Mouse (Mus musculus): ENCODE data around the gene Aasdh.
"Not testable (repeated sequence)": the region's sequence is repeated elsewhere in the genome, so short reads cannot be mapped to it uniquely, and the experiment has no call there.

Aasdh gene

GRCm38 (mm10) chr5:76905405-76906154, at the start of gene Aasdh:
TSS of gene Aasdh (minus strand) at chr5:76905514.
- DNase-seq, result peak; percentile 93 to 97

GRCm38 (mm10) chr5:76954271-76954900, 49.1 kb upstream of the Aasdh start:
- no peak for DNase-seq

GRCm38 (mm10) chr5:76953794-76954193, 48.5 kb upstream of the Aasdh start:
- no peak for DNase-seq

GRCm38 (mm10) chr5:76952112-76953040, 47.1 kb upstream of the Aasdh start:
- no peak for DNase-seq

- DNase-seq, result peak; percentile 96 to 99
Observed at GRCm38 (mm10) chr5:76951106-76952027, 46.1 kb upstream of the Aasdh start, which contains the start of the genes Paics and Ppat. TSS of gene Paics (plus strand) at chr5:76951307. TSS of gene Ppat (minus strand) at chr5:76951578.

GRCm38 (mm10) chr5:76950343-76951105, 45.2 kb upstream of the Aasdh start:
- peak in 1 of 2 experiments; percentile 30 for DNase-seq

GRCm38 (mm10) chr5:76947758-76948157, 42.4 kb upstream of the Aasdh start:
- DNase-seq, result no peak

GRCm38 (mm10) chr5:76947142-76947541, 41.8 kb upstream of the Aasdh start:
- DNase-seq, result no peak

GRCm38 (mm10) chr5:76945678-76946033, 40.3 kb upstream of the Aasdh start:
- no peak for DNase-seq

- DNase-seq, result no peak
Observed at GRCm38 (mm10) chr5:76944965-76945677, 39.8 kb upstream of the Aasdh start.

- DNase-seq, result no peak
Observed at GRCm38 (mm10) chr5:76942505-76942904, 37.2 kb upstream of the Aasdh start.

- DNase-seq, result no peak
Observed at GRCm38 (mm10) chr5:76941975-76942374, 36.7 kb upstream of the Aasdh start.

GRCm38 (mm10) chr5:76939717-76940116, 34.4 kb upstream of the Aasdh start:
- no peak for DNase-seq

- DNase-seq, result no peak
Observed at GRCm38 (mm10) chr5:76929180-76929877, 24.0 kb upstream of the Aasdh start.

- DNase-seq, result peak in 1 of 2 experiments; percentile 20
Observed at GRCm38 (mm10) chr5:76928124-76928832, 23.0 kb upstream of the Aasdh start.

GRCm38 (mm10) chr5:76924296-76924695, 19.0 kb upstream of the Aasdh start:
- DNase-seq, result no peak

GRCm38 (mm10) chr5:76923428-76923827, 18.1 kb upstream of the Aasdh start:
- peak; percentile 69 to 72 for DNase-seq

GRCm38 (mm10) chr5:76922833-76923232, 17.5 kb upstream of the Aasdh start:
- no peak for DNase-seq

- DNase-seq, result not testable (repeated sequence)
Observed at GRCm38 (mm10) chr5:76912522-76912921, 7.2 kb upstream of the Aasdh start.

Measured in cerebellum, adult 18-20 months (tissue).